Mouse (Mus musculus) megakaryocyte-erythroid progenitor cell, adult 5-6 weeks (primary cell): Measurements from ENCODE around the gene Dock6. TPM values are rescaled to one million over a fixed set of nuclear protein-coding genes. Genes with fewer than 3 reads are reported as not detected.
"Not testable (repeated sequence)": the region's sequence is repeated elsewhere in the genome, so short reads cannot be mapped to it uniquely, and the experiment has no call there.

Source experiments
- ATAC-seq: replicated peaks from 2 replicates; pipeline ENCODE4 v1.8.0; 2016; ENCODE audit warnings: mild to moderate bottlenecking, inconsistent platforms; ENCODE audit not compliant: severe bottlenecking, poor library complexity, low FRiP score, low TSS enrichment
- total RNA-seq, 2 experiments: library from RNA; stranded (forward) in 1 of 2; stranded (reverse) in 1 of 2; fragments of 200-1000, 215-1000 nt in 1 of 2; fragments of >200 nt in 1 of 2; fragmentation: Nextera tagmentation in 1 of 2; gene quantifications; 2 replicates each; pipeline ENCODE4 v1.2.3; 2014 to 2017

The Dock6 gene
- 0.37 and 0.57 TPM in 2 replicates for total RNA-seq (2014; fragmentation: Nextera tagmentation)
- 0.15 and 0.23 TPM in 2 replicates for total RNA-seq (2017)

DNA sequence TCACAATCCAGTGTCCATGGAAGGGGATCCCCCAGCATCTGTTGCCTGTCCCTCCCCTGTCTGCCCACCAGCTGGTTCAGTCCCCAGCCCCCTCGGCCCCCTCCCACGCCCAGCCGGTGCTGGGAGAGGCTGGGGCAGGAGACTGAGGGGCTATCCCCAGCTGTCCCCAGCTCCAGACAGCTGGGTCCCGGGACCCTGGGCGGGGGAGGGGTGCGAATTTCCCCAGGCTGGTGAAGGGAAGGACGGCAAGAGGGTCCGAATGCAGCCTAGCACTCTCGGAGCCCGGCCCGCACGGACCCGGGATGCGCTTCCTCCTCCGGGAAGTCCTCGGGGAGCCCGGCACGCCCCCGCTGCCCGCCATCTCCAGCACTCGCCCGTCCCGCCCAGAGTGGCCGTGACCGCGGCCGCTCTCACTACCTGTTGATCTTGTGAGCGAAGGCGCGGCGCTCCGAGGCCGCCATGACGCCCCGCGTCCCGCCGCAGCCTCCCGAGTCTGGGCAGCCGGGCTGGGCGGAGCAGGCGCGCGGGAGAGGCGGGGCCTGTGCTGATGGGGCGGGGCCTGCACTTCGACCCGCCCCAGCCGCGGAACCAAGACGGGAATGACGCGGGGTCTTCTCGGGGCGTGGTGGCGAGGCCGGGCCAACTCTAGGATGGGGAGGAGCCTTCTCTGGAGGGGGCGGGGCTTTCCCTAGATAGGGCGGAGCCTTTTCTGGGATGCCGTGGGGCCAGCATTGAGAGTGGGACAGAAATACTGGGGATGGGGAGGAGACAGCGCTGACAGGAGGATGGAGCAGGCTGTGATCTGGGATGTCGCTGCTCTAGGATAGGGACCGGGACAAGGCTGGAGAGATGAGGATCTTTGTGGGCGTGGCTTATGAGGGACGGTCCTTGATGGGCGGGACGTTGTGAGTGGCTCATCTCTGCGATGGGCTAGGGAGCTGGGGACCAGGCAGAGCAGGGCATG is at the start of gene Dock6:
Dock6 (minus strand) TSS at position 508 of the 964 bp plus-strand sequence.
- peak; percentile 96 for ATAC-seq

DNA sequence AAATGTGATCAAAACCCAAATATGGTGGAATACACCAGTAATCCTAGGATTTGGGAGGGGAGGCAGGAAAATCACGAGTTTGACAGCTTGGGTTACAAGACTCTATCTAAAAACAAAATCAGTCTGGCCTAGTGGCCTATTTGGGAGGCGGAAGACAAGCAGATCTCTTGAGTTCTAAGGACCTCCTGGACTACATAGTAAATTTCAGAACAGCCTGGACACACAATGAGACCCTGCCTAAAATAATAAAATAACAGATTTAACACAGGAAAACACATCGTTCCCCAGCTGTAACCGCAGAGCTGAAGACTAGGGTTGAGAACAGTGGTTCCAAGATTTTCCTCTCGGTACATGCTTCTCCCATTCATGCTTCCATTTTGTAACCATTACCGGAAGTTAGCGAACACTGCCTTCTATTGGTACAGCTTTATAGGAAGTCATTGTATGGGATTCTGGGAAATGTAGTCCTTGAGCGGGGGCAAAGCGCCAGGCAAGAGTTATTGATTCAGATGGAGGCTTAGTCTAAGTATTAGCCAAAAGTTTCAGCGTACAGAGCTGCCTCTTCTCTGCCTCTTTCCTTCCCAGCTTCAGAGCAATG is 48.9 kb upstream of the Dock6 start:
- peak; percentile 97 for ATAC-seq

DNA sequence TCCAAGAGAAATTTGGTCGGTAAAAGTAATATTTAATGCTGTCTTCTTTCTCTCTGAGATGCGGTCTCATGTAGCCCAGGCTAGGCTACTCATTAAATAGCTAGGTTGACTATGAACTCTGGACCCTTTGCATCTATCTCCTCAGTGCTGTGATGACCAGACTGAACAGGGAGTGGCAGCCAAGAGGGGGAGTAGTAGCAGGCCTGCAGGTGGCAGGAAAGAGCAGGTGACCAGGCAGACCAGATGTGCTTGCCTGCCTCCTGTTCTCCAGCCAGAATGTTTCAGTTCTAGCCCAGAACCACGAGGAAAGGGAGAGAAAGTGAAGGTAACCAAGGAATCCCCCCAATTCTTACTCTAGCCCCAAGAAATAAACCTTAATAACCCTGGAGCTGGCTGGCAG is 36.8 kb upstream of the Dock6 start:
- no peak for ATAC-seq

DNA sequence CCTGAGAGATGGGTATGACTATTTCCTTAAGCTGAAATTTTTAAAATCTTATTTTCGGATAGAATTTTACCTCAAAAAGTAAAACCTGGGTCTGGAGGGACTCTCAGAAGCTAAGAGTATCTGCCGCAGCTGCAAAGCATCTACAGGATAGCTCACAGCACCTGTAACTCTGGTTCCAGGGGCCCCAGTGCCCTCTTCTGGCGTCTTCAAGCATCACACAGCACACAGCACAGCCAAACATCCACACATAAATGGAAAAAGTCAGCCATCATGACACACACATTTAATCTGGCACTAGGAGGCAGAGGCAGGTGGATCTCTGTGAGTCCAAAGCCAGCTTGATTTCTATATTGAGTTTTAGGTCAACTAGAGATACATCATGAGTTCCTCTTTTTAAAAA is 24.2 kb upstream of the Dock6 start:
- ATAC-seq: no peak

DNA sequence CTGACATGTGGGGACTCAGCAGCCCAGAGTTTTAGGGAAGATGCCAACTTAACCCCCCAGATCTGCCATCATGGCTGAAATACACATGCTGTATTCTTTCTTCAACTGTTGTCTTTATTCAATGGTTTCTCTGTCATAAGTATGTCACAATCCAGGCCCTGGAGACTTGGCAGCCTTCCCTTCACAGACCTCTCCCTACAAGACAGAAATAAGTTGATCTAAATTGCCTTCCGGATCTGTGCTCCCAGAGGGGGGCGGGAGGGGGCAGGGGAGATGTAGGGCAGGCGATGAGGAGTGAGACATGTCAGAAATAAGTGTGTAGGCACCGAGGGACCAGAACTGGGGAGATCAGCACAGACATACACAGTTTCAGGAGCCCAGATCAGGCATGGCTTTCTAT is 19.8 kb upstream of the Dock6 start:
- no peak for ATAC-seq

DNA sequence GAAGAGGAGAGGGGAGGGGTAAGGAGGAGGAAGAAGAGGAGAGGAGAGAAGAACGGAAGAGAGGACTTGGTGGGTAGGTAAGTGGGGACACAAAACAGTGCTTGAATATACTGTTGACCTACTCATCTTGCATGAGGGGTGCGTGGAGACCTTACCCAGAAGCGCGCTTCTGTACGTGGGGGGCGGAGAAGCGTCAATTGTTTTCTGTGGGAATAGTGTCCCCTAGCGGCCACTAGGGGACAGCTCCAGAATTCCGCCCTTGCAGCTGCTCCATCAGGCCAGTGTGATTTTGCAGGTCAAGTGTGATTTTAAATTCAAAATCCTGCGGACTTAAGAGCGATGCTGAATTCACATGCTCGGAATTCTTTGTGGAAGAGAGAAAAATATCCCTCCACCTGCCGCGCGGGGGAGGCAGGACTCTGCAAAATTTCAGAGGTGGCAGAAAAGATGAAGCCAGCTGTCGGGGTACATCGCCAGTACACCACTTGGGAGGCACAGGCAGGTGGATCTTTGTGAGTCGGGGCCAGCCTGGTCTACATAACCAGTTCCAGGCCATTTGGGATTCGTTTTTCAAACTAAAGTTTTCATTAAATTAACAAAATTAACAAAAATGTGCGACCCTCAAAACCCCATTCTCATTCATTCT is 18.6 kb upstream of the Dock6 start:
- ATAC-seq: peak; percentile 83

DNA sequence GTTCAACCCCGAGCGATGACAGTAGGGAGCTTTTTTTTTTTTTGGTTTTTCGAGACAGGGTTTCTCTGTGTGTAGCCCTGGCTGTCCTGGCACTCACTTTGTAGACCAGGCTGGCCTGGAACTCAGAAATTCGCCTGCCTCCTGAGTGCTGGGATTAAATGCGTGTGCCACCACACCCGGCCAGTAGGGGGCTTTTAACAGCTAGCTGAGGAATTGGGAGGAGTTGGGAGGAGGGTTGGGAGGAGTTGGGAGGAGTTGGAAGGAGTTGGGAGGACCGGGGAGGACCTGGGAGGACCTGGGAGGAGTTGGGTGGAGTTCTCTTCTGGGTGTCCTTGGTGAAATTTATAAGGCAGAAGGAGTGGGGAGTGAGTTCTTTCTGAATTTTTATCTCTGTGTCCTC is 16.9 kb upstream of the Dock6 start:
- ATAC-seq: not testable (repeated sequence)

DNA sequence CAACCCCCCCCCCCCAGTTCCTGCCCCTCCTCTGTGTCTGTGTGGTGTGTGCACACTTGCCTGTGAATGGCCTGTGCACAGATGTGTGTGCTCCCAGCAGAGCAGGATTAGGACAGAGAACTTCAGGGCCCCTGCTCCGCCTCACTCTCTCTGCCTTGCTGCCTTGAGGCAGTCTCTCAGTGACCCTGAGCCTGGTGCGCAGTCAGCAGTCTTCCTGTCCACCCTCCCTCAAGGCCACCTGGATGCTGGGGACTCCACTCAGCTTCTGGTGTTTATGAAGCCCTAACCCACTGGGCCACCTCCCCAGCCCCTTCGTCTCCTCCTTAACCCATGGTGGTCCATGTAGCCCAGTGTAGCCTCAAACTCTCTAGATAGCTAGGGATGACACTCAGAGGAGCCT is 15.3 kb upstream of the Dock6 start:
- no peak for ATAC-seq

DNA sequence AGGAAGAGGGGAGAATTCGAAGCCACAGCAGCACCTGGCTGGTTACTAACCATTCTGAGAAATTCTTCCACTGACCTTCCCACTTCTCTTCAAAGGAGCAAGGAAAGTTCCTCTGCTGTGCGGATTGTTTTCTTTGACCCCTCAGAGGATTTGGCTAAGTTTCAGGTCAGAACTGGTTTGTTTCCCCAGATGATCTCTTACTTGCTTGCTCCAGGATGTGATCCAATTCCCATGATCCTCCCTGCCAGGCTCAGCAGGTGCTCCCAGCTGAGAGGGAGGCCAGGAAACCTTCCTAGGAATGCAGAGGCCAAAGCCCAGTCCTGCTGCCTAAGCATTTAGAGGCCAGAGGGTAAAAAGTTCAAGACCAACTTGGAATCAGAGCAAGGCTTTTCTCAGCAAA is 14.2 kb upstream of the Dock6 start:
- ATAC-seq: no peak

DNA sequence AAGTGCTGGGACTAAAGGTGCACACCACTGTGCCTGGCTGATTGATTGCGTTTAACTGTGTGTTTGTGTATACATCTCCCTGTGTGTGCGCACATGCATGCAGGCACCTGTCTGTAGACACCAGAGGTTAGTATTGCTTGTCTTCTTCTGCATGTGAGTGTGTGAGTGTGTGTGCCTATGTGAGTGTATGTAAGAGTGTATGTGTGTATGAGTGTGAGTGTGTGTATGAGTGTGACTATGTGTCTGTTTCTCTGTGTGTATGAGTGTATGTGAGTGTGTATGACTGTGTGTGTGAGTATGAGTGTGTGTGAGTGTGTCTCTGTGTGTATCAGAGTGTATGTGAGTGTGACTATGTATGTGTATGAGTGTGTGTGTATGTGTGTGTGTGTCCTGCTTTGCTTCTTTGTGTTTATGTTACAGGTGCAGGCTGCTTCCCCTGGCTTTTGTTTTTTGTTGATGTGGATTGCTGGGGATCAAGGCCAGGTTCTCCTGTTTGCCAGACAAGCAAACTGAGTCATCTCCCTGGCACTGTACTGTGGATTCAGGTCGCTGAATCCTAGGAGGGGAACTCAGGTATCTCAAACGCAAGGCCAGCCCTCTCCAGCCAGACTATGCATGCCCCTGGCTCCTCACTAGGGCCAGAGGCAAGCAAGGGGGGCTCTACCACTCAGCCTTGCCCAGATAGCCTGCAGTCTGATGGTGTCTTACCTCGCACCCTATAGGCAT is 13.4 kb upstream of the Dock6 start:
- no peak for ATAC-seq

DNA sequence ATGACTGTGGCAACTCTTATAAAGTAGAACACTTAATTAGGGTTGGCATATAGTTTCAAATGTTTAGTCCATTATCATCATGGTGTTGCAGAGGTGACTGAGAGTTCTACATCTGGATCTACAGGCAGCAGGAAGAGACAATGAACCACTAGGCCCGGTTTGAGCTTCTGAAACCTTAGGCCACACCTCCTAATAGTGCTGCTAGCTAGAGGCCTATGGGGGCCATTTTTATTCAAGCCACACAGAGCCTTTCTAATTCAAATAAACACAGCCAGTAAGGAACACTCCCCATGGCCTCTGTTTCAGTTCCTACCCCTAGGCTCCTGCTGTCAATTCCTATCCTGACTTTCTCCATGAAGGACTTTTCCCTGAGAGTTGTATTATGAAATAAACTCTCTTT is 9.7 kb upstream of the Dock6 start:
- ATAC-seq: no peak

DNA sequence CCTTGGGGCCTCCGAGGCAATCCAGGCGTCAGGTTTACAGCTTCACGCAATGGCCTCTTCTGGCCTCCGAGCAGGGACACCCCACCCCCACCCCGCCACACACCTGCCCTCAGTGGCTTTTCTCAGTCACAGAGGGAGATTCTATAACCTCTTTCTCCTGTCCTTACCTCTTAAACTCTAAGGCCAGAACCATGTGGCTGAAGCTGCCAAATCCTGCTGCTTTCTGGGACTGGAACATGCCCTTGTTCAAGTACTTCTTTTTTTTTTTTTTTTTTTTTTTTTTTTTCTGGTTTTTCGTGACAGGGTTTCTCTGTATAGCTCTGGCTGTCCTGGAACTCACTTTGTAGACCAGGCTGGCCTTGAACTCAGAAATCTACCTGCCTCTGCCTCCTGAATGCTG is 7.9 kb upstream of the Dock6 start:
- not testable (repeated sequence) for ATAC-seq

DNA sequence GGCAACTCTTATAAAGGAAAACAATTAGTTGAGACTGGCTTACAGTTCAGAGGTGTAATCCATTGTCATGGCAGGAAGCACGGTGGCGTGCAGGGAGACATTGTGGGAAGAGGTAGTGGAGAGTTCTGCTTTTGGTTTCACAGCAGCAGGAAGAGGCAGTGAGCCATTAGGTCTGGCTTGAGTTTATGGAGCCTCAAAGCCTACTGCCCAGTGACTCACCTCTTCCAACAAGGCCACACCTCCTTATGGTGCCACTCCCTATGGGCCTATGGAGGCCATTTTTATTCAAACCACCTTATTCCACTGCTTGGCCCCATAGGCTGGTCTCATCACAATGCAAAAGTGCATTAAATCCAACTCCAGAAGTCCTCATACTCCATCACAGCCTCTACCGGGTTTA is 7.2 kb upstream of the Dock6 start:
- no peak for ATAC-seq

DNA sequence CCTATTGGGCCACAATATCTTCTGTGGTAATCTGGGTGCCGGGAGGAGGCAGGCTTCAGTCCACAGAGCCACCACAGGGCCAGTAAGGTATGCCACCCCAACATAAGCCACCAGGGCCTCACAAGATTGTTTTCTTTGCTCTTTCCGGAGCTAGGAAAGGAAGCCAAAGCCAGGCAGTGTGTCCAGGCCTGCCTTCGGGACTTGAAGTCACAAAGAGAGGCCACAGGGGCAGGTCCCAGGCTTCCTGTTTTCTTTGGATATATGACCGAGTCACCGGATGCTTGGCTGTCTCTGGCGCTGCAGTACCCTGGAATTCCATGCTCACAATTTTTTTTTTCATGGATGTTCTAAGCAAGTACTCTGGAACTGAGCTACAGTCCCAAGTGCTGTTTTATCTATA is 5.6 kb upstream of the Dock6 start:
- ATAC-seq: no peak

DNA sequence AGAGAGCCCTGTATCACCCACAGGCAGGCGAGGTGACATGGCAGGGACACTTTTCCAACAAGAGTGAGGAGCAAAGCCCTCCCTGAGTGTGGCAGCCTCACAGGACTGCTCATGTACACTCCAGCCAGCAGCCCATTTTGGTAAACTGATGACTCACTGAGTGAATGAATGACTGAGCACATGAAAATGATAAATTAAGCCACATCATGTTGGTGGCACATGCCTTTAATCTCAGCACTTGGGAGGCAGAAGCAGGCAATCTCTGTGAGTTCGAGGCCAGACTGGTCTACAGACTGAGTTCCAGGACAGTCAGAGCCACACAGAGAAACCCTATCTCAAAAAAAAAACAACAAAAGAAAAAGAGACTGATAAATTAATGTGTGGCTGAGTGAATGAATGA is 5.1 kb upstream of the Dock6 start:
- ATAC-seq: no peak

DNA sequence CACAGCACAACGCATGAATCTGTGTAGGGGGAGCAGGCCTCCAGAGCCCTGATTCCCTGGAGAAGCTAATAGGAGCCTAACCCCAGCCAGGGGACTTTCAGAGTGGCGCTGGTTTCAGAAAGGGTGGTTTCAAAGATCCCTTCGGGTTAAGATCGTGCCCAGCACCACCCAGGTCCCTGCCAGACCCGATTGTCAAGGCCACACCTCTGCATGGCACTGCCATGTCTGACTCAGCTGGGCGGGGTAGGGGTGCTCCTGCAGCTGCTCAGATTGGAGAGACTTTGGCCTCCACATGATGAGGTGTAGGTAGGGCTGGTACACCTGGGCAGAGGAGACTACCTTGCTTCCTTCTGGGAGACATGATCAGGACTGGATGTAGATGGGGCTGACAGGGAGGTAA is 2.5 kb upstream of the Dock6 start:
- ATAC-seq: no peak

DNA sequence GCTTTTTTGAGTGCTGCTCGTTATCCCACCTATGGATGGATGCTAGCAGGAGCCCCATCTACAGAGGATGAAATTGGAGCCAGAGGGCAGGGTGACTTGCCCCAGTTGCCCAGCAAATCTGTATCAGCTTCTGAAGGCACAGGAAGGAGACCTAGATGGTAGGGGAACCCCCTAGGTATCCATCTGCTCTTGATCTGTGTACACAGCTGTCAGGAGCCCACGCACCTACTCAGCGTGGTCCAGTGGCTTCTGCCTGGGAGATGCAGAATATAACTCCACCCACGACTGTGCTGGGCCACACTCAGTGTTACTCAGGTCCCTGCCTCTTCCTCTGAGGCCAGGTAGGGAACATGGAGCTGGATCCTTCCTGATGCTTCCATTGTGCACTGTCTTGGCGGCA is 1.5 kb upstream of the Dock6 start:
- ATAC-seq: no peak

DNA sequence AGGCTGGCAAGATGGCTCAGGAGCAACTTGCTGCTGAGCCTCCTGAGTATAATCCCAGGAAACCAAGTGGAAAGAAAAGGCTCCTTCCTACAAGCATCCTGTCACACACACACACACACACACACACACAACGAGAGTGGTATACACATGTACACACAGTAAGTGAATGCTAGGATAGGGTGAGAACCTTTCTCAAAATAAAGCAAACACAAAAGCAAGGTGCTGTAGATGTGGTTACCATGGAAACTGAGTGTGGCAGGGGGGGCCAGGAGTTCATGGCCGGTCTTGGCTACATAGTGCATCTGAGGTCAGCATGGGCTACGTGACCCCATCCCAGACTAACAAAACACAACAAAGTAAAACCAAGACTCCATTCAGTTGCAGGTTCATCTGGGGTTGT is 1.4 kb downstream of the Dock6 start:
- ATAC-seq: no peak

DNA sequence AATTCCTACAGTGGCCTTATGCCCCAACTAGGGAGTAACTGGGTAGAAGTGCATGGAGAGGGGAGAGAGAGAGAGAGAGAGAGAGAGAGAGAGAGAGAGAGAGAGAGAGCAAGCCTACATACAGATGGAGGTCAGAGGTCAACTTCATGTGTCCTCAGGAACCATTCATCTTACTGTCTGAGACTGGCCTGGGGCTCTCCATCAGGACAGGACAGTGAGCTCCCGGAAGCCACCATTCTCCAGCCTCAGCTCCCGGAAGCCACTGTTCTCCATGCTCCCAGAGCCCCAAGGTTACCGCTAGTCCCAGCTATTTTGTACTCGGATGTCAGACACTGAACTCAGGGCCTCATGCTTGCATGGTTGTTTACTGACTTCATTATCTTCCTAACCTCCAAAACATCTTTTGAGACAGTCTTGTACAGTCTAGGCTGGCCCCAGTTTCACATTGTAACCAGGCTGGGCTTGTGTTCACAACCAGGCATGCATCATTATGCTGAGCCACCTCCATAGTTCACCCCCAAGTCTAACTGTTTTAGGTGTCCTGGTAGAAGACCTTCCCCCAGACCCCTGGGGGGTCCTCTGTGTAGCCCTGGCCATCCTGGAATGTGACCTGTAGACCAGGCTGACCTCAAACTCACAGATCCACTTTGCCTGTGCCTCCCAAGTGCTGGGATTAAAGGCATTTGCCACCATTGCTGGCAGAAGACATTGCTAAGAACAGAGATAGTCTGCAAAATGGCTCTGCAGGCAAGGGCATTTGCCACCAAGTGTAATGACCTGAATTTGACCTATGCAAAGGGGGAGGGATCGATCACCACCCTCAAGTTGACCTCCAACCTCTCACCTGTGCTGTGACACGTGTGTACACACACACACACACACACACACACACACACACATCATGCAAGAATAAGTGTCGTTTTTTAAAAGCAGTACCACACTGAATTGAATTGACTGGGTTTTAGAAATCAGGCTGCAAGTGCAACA is 2.5 kb downstream of the Dock6 start:
- ATAC-seq: no peak
